Mouse (Mus musculus) neutrophil, adult 5-6 weeks (primary cell): ENCODE measurements around the gene Tm7sf2. TPM values are rescaled to one million over a fixed set of nuclear protein-coding genes. Genes with fewer than 3 reads are reported as not detected.

Source experiments
- ATAC-seq: fragments of 151-379, 151-347 bp; 2 replicates; pipeline ENCODE4 v1.8.0; 2017; ENCODE audit warnings: mild to moderate bottlenecking, moderate TSS enrichment; ENCODE audit not compliant: insufficient number of reproducible peaks, poor library complexity, low FRiP score, severe bottlenecking; ENCODE audit errors: extremely low read depth
- total RNA-seq: library from RNA; stranded (forward); fragments of 200-1000 nt; gene quantifications from 2 replicates; pipeline ENCODE4 v1.2.3, GENCODE M21; 2017

Gene Tm7sf2
- total RNA-seq, 1 experiment from 2014 or later = 8.1 TPM

- ATAC-seq = peak; percentile 34
Observed at GRCm38 (mm10) chr19:6015511-6016315, 52.5 kb downstream of the Tm7sf2 start, which contains the start of gene Capn1. Gene Capn1, minus strand, starts transcription at chr19:6015897.

- ATAC-seq = peak; percentile 32; the same call in 1 of the 2 replicates
Observed at GRCm38 (mm10) chr19:6014991-6015510, 53.1 kb downstream of the Tm7sf2 start.

- ATAC-seq = no peak
Observed at GRCm38 (mm10) chr19:6013691-6014090, 54.5 kb downstream of the Tm7sf2 start.

Other genes starting within 250 kb of the Tm7sf2 start
- gene Frmd8, start 193.1 kb downstream of the Tm7sf2 start, total RNA-seq = 32.9 and 38.6 TPM in 2 replicates
- 56.6 and 64.7 TPM in 2 replicates for gene Slc25a45, start 190.6 kb downstream of the Tm7sf2 start, total RNA-seq
- 1.4 and 1.5 TPM in 2 replicates for gene Tigd3, start 174.2 kb downstream of the Tm7sf2 start, total RNA-seq
- 80.0 and 104 TPM in 2 replicates for gene Dpf2, start 155.4 kb downstream of the Tm7sf2 start, total RNA-seq
- 3.8 and 4.8 TPM in 2 replicates for gene Cdc42ep2, start 143.6 kb downstream of the Tm7sf2 start, total RNA-seq
- 32.8 and 36.8 TPM in 2 replicates for gene Pola2, start 104.2 kb downstream of the Tm7sf2 start, total RNA-seq
- 0.47 and 1.1 TPM in 2 replicates for gene Slc22a20, start 82.2 kb downstream of the Tm7sf2 start, total RNA-seq
- 142 and 147 TPM in 2 replicates for gene Capn1, start 52.5 kb downstream of the Tm7sf2 start, total RNA-seq
- gene Syvn1, start 21.8 kb downstream of the Tm7sf2 start, total RNA-seq = 42.1 and 45.3 TPM in 2 replicates
- 28.7 and 29.2 TPM in 2 replicates for gene Mrpl49, start 10.6 kb downstream of the Tm7sf2 start, total RNA-seq
- gene Fau, start 10.5 kb downstream of the Tm7sf2 start, total RNA-seq = 2,994 and 3,021 TPM in 2 replicates
- gene Znhit2, start 7.2 kb downstream of the Tm7sf2 start, total RNA-seq = 18.4 and 20.3 TPM in 2 replicates
- 67.0 and 73.7 TPM in 2 replicates for gene Vps51, start 8.9 kb upstream of the Tm7sf2 start, total RNA-seq
- gene Tmem262, start 11.7 kb upstream of the Tm7sf2 start, total RNA-seq = 1.5 TPM in 1 of 2 replicates, not detected in the other
- 0.74 TPM in 1 of 2 replicates, not detected in the other for gene Gm28374, start 13.9 kb upstream of the Tm7sf2 start, total RNA-seq
- 51.9 and 52.8 TPM in 2 replicates for gene Zfpl1, start 16.6 kb upstream of the Tm7sf2 start, total RNA-seq
- 0.35 TPM in 1 of 2 replicates, not detected in the other for gene Cdca5, start 16.6 kb upstream of the Tm7sf2 start, total RNA-seq
- not detected in 2 replicates for gene AC131692.1, start 26.0 kb upstream of the Tm7sf2 start, total RNA-seq
- gene Naaladl1, start 37.4 kb upstream of the Tm7sf2 start, total RNA-seq = not detected in 2 replicates
- gene Sac3d1, start 50.3 kb upstream of the Tm7sf2 start, total RNA-seq = 2.2 and 3.1 TPM in 2 replicates
- 9.1 and 9.8 TPM in 2 replicates for gene Snx15, start 59.9 kb upstream of the Tm7sf2 start, total RNA-seq
- 1.2 TPM in 1 of 2 replicates, not detected in the other for gene Batf2, start 72.6 kb upstream of the Tm7sf2 start, total RNA-seq
- 14.0 and 15.2 TPM in 2 replicates for gene Arl2, start 73.2 kb upstream of the Tm7sf2 start, total RNA-seq
- gene Majin, start 116.0 kb upstream of the Tm7sf2 start, total RNA-seq = not detected in 2 replicates
- gene Gpha2, start 158.0 kb upstream of the Tm7sf2 start, total RNA-seq = not detected in 2 replicates
- 21.8 and 22.1 TPM in 2 replicates for gene Ppp2r5b, start 167.5 kb upstream of the Tm7sf2 start, total RNA-seq
- 43.0 and 49.3 TPM in 2 replicates for gene Atg2a, start 173.3 kb upstream of the Tm7sf2 start, total RNA-seq
- gene Ehd1, start 208.4 kb upstream of the Tm7sf2 start, total RNA-seq = 126 and 148 TPM in 2 replicates
- 4.4 and 10.9 TPM in 2 replicates for gene Cdc42bpg, start 238.1 kb upstream of the Tm7sf2 start, total RNA-seq